Mouse (Mus musculus) cortical plate, adult 2 months (tissue): ENCODE data around the gene Vmn1r85.

ENCODE experiments used
- CTCF ChIP-seq: fragments of 200-500 bp; IDR thresholded peaks from 2 replicates; pipeline ENCODE4 v1.5.1; 2011; ENCODE audit warnings: mild to moderate bottlenecking, control low read depth, low read length; ENCODE audit not compliant: insufficient read depth; ENCODE audit errors: extremely low read depth
- POLR2A ChIP-seq: fragments of 200-500 bp; IDR thresholded peaks from 2 replicates; pipeline ENCODE4 v1.6.1; 2011; ENCODE audit warnings: mild to moderate bottlenecking, low read length, control low read depth; ENCODE audit not compliant: insufficient read depth; ENCODE audit errors: extremely low read depth

GRCm38 (mm10) chr7:13042511-13042910, 52.5 kb downstream of the Vmn1r85 start:
- no peak for TF ChIP-seq CTCF
- no peak for TF ChIP-seq POLR2A
